Mouse (Mus musculus) kidney, adult 2 months (tissue): ENCODE measurements around the gene Olfr94. TPM values are rescaled to one million over a fixed set of nuclear protein-coding genes. Genes with fewer than 3 reads are reported as not detected.
"Not testable (repeated sequence)": the region's sequence is repeated elsewhere in the genome, so short reads cannot be mapped to it uniquely, and the experiment has no call there.

Experiments used
- DNase-seq: peaks from one replicate; pipeline ENCODE4 v3.0.0; 2021
- H3K27ac ChIP-seq: fragments of 200-500 bp; 2 replicates; pipeline ENCODE4 v1.5.1; 2012; ENCODE audit warnings: low read depth, low read length, control low read depth, inconsistent platforms; ENCODE audit not compliant: insufficient read depth
- H3K27me3 ChIP-seq: fragments of 200-500 bp; replicated peaks from 2 replicates; pipeline ENCODE4 v1.6.1; 2012; ENCODE audit warnings: mild to moderate bottlenecking, moderate library complexity, low read length, inconsistent platforms; ENCODE audit not compliant: control insufficient read depth, insufficient read depth
- H3K36me3 ChIP-seq: fragments of 200-500 bp; 2 replicates; pipeline ENCODE4 v1.6.1; 2012; ENCODE audit warnings: mild to moderate bottlenecking, moderate library complexity, low read length, inconsistent platforms; ENCODE audit not compliant: control insufficient read depth, insufficient read depth
- H3K4me1 ChIP-seq: fragments of 200-500 bp; 2 replicates; pipeline ENCODE4 v1.6.1; 2011; ENCODE audit warnings: low read length; ENCODE audit not compliant: control insufficient read depth, insufficient read depth
- H3K4me3 ChIP-seq: fragments of 200-500 bp; 2 replicates; pipeline ENCODE4 v1.5.1; 2011; ENCODE audit warnings: mild to moderate bottlenecking, low read depth, low read length, control low read depth; ENCODE audit not compliant: insufficient read depth
- CTCF ChIP-seq: fragments of 200-500 bp; conservative IDR thresholded peaks from 2 replicates; pipeline ENCODE4 v1.5.1; 2011; ENCODE audit warnings: low read depth, mild to moderate bottlenecking, control low read depth, low read length, moderate library complexity, mixed read lengths; ENCODE audit not compliant: insufficient read depth, insufficient read length
- POLR2A ChIP-seq: fragments of 200-500 bp; IDR thresholded peaks from one replicate; pipeline ENCODE4 v1.6.1; 2011; ENCODE audit warnings: low read depth, low read length, control low read depth
- WGBS: fragments of 180-500 bp; shearing (Covaris S2); methylation state at CpG from one replicate; pipeline ENCODE4 v1.1.7; 2018; 5-methylcytosine and 5-hydroxymethylcytosine counted together
- polyA plus RNA-seq: library from polyadenylated mRNA; depleted of rRNA; stranded (reverse); fragments of >200 nt; gene quantifications from 2 replicates; pipeline ENCODE4 v1.2.3, GENCODE M21; 2012; rRNA removed

The Olfr94 gene
- not detected in 2 replicates for polyA plus RNA-seq

GRCm38 (mm10) chr17:37200894-37201293 is at the start of gene Olfr94:
Olfr94 (minus strand) TSS chr17:37200994.
- Histone ChIP-seq H3K27me3 (no peaks in the 10 kb centered on the region; the same call in 1 of the 2 replicates), H3K4me3 (no peak within 1 kb of the TSS), H3K4me1 (no peaks in the 10 kb centered on the region), H3K27ac (no peak within 1 kb of the TSS), H3K36me3 (no peaks in the 10 kb centered on the region)
- no peak for TF ChIP-seq POLR2A
- WGBS = 67% methylated on average over 2 of the region's 2 CpGs
- no peak for DNase-seq

- Histone ChIP-seq H3K27me3 (no peaks in the 10 kb centered on the region), H3K4me3 (no peak overlapping the region), H3K36me3 (no peaks in the 10 kb centered on the region), H3K27ac (no peak overlapping the region), H3K4me1 (no peaks in the 10 kb centered on the region)
- no peak for TF ChIP-seq POLR2A
- peak; percentile 73 for TF ChIP-seq CTCF
- 7% methylated on average over 1 of the region's 1 CpGs for WGBS
- peak; percentile 20 for DNase-seq
Measured at GRCm38 (mm10) chr17:37250544-37250943, 49.8 kb upstream of the Olfr94 start.

- Histone ChIP-seq H3K27ac (no peak overlapping the region), H3K4me1 (no peaks in the 10 kb centered on the region), H3K36me3 (no peaks in the 10 kb centered on the region), H3K4me3 (no peak overlapping the region), H3K27me3 (no peaks in the 10 kb centered on the region)
- no peak for TF ChIP-seq CTCF
- TF ChIP-seq POLR2A = no peak
- DNase-seq = no peak
Measured at GRCm38 (mm10) chr17:37249460-37249859, 48.7 kb upstream of the Olfr94 start.

- Histone ChIP-seq H3K36me3 (no peaks in the 10 kb centered on the region), H3K4me3 (no peak overlapping the region), H3K27me3 (no peaks in the 10 kb centered on the region), H3K27ac (no peak overlapping the region), H3K4me1 (no peaks in the 10 kb centered on the region)
- DNase-seq = peak; percentile 59
- 29% methylated on average over 5 of the region's 5 CpGs for WGBS
- no peak for TF ChIP-seq CTCF
- no peak for TF ChIP-seq POLR2A
Measured at GRCm38 (mm10) chr17:37246715-37247114, 45.9 kb upstream of the Olfr94 start.

GRCm38 (mm10) chr17:37242198-37242597 is 41.4 kb upstream of the Olfr94 start:
- Histone ChIP-seq H3K4me1 (no peaks in the 10 kb centered on the region), H3K27ac (no peak overlapping the region), H3K4me3 (no peak overlapping the region), H3K36me3 (no peaks in the 10 kb centered on the region), H3K27me3 (no peaks in the 10 kb centered on the region)
- TF ChIP-seq CTCF (no peak), POLR2A (no peak)
- DNase-seq = no peak
- WGBS = 45% methylated on average over 3 of the region's 3 CpGs

GRCm38 (mm10) chr17:37237230-37237629 is 36.4 kb upstream of the Olfr94 start, which contains the start of gene Olfr97:
Olfr97 (minus strand) TSS chr17:37237330.
- not testable (repeated sequence) for H3K27ac ChIP-seq, DNase-seq, H3K4me1 ChIP-seq, H3K27me3 ChIP-seq, H3K4me3 ChIP-seq, H3K36me3 ChIP-seq
- WGBS = 78% methylated on average over 2 of the region's 2 CpGs

- no peak overlapping the region for H3K4me3 ChIP-seq
- no peak for DNase-seq
- WGBS = 26% methylated on average over 1 of the region's 1 CpGs
- H3K27me3 ChIP-seq = no peaks in the 10 kb centered on the region
- no peak for TF ChIP-seq CTCF
- no peak for TF ChIP-seq POLR2A
- no peak overlapping the region for H3K27ac ChIP-seq
- no peaks in the 10 kb centered on the region for H3K4me1 ChIP-seq
- H3K36me3 ChIP-seq = no peaks in the 10 kb centered on the region
Measured at GRCm38 (mm10) chr17:37221879-37222278, 21.1 kb upstream of the Olfr94 start.

GRCm38 (mm10) chr17:37219846-37220245 is 19.1 kb upstream of the Olfr94 start, which contains the start of gene Olfr96:
Olfr96 (plus strand) TSS chr17:37220146.
- H3K27ac ChIP-seq = no peak within 1 kb of the TSS

More at GRCm38 (mm10) chr17:37219846-37220245, 19.1 kb upstream of the Olfr94 start, which contains the start of gene Olfr96:
- Histone ChIP-seq H3K36me3 (no peaks in the 10 kb centered on the region), H3K4me3 (no peak within 1 kb of the TSS), H3K4me1 (no peaks in the 10 kb centered on the region), H3K27me3 (no peaks in the 10 kb centered on the region)
- no peak for TF ChIP-seq POLR2A
- TF ChIP-seq CTCF = no peak
- DNase-seq = no peak
- 62% methylated on average over 4 of the region's 4 CpGs for WGBS
